Mouse (Mus musculus) left cerebral cortex, postnatal 14 days (tissue): ENCODE measurements around the gene Otog. TPM values are rescaled to one million over a fixed set of nuclear protein-coding genes. Genes with fewer than 3 reads are reported as not detected.

Experiments
- DNase-seq, 2 experiments: peaks; one replicate each; pipeline ENCODE4 v3.0.0; 2021 to 2022; ENCODE audit warnings: low spot score in 2 of 2, mixed read lengths in 1 of 2
- intact Hi-C: fragments of 180-260 bp; cut with DNase I; formaldehyde crosslinking; loops from one replicate; pipeline ENCODE4 v1.15.1; 2025
- total RNA-seq, 2 experiments: library from RNA; stranded (reverse); gene quantifications; 2 replicates each; pipeline ENCODE4 v1.2.3; 2021

The Otog gene
- total RNA-seq, 2 experiments from 2014 or later: 0.21 to 0.24 TPM

- peak in 1 of 2 experiments; percentile 17 for DNase-seq
- intact Hi-C loops: no loop called here
These were observed 108.0 kb downstream of the Otog start for GRCm38 (mm10) chr7:46348813-46349212.

- intact Hi-C loops: no loop called here
- no peak for DNase-seq
These were observed 109.4 kb downstream of the Otog start for GRCm38 (mm10) chr7:46350119-46350702.

- DNase-seq: no peak
- intact Hi-C loops: no loop called here
These were observed 112.0 kb downstream of the Otog start for GRCm38 (mm10) chr7:46352748-46353147.

GRCm38 (mm10) chr7:46353216-46353615, 112.4 kb downstream of the Otog start:
- DNase-seq: no peak
- intact Hi-C loops: no loop called here

GRCm38 (mm10) chr7:46353875-46354274, 113.1 kb downstream of the Otog start:
- DNase-seq: no peak
- intact Hi-C loops: no loop called here

Other genes with a start within 250 kb of the Otog start
- 1 to 10 TPM; 5.2 to 5.9 TPM for gene Abcc6, start 210.7 kb upstream of the Otog start, total RNA-seq
- 100 to 1,000 TPM; 120 TPM for gene Nomo1, start 207.3 kb upstream of the Otog start, total RNA-seq
- gene Kcnj11, start 140.2 kb upstream of the Otog start, total RNA-seq: 10 to 100 TPM; 29.2 to 30.5 TPM
- gene Abcc8, start 61.0 kb upstream of the Otog start, total RNA-seq: 10 to 100 TPM; 37.1 to 37.4 TPM
- under 1 TPM in 1 of 2 experiments, not detected in 1; 0.74 TPM for gene Ush1c, start 2.5 kb upstream of the Otog start, total RNA-seq
- gene Myod1, start 135.5 kb downstream of the Otog start, total RNA-seq: not detected
- 10 to 100 TPM; 85.9 to 88.0 TPM for gene Kcnc1, start 155.5 kb downstream of the Otog start, total RNA-seq